Mouse (Mus musculus) neural tube, embryonic 14.5 days (tissue): Measurements from ENCODE around the gene Gins2. TPM values are rescaled to one million over a fixed set of nuclear protein-coding genes. Genes with fewer than 3 reads are reported as not detected.
A peak's percentile ranks its signal among the peaks of the same experiment; 100 is the strongest.

Source experiments
- ATAC-seq: fragments of 200-750 bp; cut with Nextera tagmentation; 2 replicates; pipeline ENCODE4 v1.8.0; 2017; ENCODE audit warnings: low read depth, mild to moderate bottlenecking, moderate TSS enrichment, moderate library complexity
- H3K27ac ChIP-seq: fragments of 300-500 bp; sonication (generic); 2 replicates; pipeline ENCODE4 v1.5.1; 2014; ENCODE audit warnings: low read depth, mild to moderate bottlenecking, control low read depth, low read length, moderate library complexity, mixed read lengths
- H3K27me3 ChIP-seq: fragments of 300-500 bp; sonication (generic); 2 replicates; pipeline ENCODE4 v1.6.1; 2014; ENCODE audit warnings: low read length; ENCODE audit not compliant: control insufficient read depth, insufficient read depth
- H3K36me3 ChIP-seq: fragments of 300-500 bp; sonication (generic); 2 replicates; pipeline ENCODE4 v1.6.1; 2014; ENCODE audit warnings: low read length, mixed read lengths; ENCODE audit not compliant: control insufficient read depth, insufficient read depth
- H3K4me1 ChIP-seq: fragments of 300-500 bp; sonication (generic); 2 replicates; pipeline ENCODE4 v1.6.1; 2014; ENCODE audit warnings: low read length; ENCODE audit not compliant: control insufficient read depth, insufficient read depth
- H3K4me2 ChIP-seq: fragments of 300-500 bp; sonication (generic); 2 replicates; pipeline ENCODE4 v1.6.1; 2014; ENCODE audit warnings: mild to moderate bottlenecking, low read depth, low read length, control low read depth
- H3K4me3 ChIP-seq: fragments of 300-500 bp; sonication (generic); 2 replicates; pipeline ENCODE4 v1.5.1; 2014; ENCODE audit warnings: low read depth, low read length, control low read depth, mixed read lengths
- H3K9ac ChIP-seq: fragments of 300-500 bp; sonication (generic); replicated peaks from 2 replicates; pipeline ENCODE4 v1.6.1; 2014; ENCODE audit warnings: low read depth, mild to moderate bottlenecking, control low read depth, low read length, mixed read lengths
- H3K9me3 ChIP-seq: fragments of 300-500 bp; sonication (generic); 2 replicates; pipeline ENCODE4 v1.6.1; 2016; ENCODE audit warnings: low read length; ENCODE audit not compliant: control insufficient read depth
- WGBS: fragments of 180-500 bp; shearing (Covaris S2); extraction: QIAGEN DNeasy Blood & Tissue Kit; methylation state at CpG from one replicate; pipeline ENCODE4 v1.1.7; 2014; 5-methylcytosine and 5-hydroxymethylcytosine counted together
- polyA plus RNA-seq: library from polyadenylated mRNA; unstranded; fragments of >200 nt; fragmentation: Nextera tagmentation; extraction: Ambion mirVana; gene quantifications from 2 replicates; pipeline ENCODE4 v1.2.1, GENCODE M21; 2014

The Gins2 gene
- 10.5 and 13.1 TPM in 2 replicates for polyA plus RNA-seq

DNA sequence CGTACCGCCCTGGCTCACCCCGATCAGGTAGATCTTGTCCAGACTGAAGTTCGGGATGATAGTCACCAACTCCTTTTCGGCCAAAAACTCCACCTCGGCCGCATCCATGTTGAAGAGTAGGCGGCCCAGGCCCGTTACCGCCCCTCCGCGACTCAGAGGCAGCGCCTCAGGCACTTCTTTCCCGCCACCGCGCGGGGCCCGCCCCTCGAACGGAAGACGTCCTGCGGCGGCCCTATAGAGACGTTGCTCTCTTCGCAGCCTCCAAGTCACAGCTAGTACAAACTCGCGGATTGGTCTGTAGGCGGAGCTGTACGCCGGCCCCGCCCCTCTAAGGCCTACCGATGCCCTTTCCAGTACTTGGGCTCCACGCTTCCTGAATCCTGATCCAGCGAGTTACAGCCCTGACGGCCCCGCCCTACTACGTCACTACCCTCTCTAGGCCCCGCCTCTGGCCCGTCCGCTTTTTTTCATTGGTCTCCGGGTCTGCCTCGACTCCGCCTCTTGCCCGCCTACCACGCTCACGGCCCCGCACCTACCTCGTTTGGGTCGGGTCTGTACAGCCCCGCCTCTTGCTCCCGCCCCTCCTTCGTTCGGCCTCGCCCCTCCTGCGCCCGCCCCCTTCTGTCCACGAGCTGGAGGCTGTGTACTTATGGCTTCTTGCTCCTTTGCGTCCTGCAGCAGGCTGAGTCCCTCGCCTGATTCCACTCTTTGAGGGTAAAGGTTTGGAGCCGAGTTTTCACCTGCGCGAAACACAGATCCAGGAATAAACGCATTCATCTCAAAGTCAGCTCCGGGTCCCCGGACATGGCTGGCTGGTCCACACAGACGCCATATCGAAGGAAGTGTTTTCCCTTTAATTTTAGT is at the start of gene Gins2:
Gene Gins2, minus strand, starts transcription at position 397 of the 864 bp plus-strand sequence.
- H3K9ac ChIP-seq = peak within 1 kb of the TSS; percentile 28
- ATAC-seq = peak; percentile 99
- peak within 1 kb of the TSS; percentile 45 for H3K4me3 ChIP-seq
- under 1% methylated on average over 67 of the region's 67 CpGs for WGBS
- H3K36me3 ChIP-seq = no peaks in the 10 kb centered on the region
- H3K4me2 ChIP-seq = peak within 1 kb of the TSS; percentile 79
- no peaks in the 10 kb centered on the region for H3K27me3 ChIP-seq
- H3K27ac ChIP-seq = 0 out of 2 replicates have a peak within 1 kb of the TSS, but pooled peaks have one; percentile 36
- H3K4me1 ChIP-seq = peaks cover 10% of the 10 kb centered on the region
- no peaks in the 10 kb centered on the region for H3K9me3 ChIP-seq

DNA sequence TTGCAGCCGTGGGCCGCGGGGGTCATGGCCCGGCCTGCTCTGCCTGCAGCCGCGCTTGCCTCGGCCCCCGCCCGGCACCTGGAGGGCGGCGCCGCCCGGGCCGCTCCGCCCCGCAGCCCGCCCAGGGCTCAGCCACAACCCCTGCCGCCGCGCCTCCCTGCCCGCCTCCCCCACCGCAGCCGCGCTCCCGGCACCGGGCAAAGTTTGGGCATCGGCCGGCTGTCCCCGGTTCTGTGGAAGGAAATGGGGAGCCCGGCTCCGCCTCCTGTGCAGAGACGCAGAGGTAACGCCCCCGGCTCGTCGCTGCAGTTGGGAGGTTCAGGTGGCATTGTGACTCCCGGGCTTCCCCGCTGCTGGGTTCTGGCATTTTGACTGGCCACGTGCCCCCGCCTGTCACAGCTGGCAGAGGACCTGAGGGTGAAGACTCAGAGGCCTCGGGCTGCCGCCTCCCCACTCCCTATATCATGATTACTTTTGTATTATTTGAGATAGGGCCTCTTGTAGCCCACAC is 45.3 kb upstream of the Gins2 start:
- H3K9me3 ChIP-seq = no peaks in the 10 kb centered on the region
- peak overlapping the region; percentile 64 for H3K4me3 ChIP-seq
- H3K9ac ChIP-seq = peak overlapping the region; percentile 78
- H3K4me2 ChIP-seq = peak overlapping the region; percentile 99
- peak; percentile 38; the same call in 1 of the 2 replicates for ATAC-seq
- H3K27me3 ChIP-seq = no peaks in the 10 kb centered on the region
- no peaks in the 10 kb centered on the region for H3K36me3 ChIP-seq
- peaks cover 9% of the 10 kb centered on the region for H3K4me1 ChIP-seq
- WGBS = under 1% methylated on average over 35 of the region's 42 CpGs
- no peak overlapping the region for H3K27ac ChIP-seq

DNA sequence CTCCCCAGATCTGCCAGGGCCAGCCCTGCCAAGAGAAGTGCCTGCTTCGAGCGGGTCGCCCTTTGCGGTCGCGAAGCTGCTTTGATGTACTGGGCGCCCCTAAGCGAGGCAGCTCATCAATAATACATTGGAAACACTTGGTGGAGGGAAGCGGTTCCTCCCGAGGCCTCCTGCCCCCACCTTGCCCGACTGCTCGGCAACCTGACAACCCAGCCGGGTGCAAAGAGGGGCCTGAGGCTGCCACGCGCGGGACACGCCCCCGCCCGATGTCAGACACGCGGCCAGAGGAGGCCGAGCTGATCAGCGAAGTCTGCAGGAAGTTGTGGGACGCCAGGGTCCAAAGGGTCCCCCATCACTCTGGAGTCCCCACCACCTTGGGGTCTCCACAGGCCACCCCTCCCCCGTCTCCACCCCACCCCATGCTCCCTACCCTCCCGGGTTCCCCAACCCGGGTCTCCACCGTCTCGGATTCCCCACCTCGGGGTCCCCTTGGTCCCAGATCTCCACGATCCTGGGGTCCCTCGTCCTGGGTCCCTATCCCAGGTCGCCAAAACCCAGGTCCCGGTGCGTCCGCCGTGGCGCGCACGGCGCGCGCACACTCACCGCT is 44.7 kb upstream of the Gins2 start:
- under 1% methylated on average over 44 of the region's 44 CpGs for WGBS
- ATAC-seq = peak; percentile 49; the same call in 1 of the 2 replicates
- Histone ChIP-seq H3K36me3 (no peaks in the 10 kb centered on the region), H3K27ac (no peak overlapping the region), H3K4me3 (peak overlapping the region; percentile 64), H3K4me1 (peaks cover 9% of the 10 kb centered on the region), H3K9ac (peak overlapping the region; percentile 78), H3K9me3 (no peaks in the 10 kb centered on the region), H3K27me3 (no peaks in the 10 kb centered on the region), H3K4me2 (peak overlapping the region; percentile 99)

DNA sequence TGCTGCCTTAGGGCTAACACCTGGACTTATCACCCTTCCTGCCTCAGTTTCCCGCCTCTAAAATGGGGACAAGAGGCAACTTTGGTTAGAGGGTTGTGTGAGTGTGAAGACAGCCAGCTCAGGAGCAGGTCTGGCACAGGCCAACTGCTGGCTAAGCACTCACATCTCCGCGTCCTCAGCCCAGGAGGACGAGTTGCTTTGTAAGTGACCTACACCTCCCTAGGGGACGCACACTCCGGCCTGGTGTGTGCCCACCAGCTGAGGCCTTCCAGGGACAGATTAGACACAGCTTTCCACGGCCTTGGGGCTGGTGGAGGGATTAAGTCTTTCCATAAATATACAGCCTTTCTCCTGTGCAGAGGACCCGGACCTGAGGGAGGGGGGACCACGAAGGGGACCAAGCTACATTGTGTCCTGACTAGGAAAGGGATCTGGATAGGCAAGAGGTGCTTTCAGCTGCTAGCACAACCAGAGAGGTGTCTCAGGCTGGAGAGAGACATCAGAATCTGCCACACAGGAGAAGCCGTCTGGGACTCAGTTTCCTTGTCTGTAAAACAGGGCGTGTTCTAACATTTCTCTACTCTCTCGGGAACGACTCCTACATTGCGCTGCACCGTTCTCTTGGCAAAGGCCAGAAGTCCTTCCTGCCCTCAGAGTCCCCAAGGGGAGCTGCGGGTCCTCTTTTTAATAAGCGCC is 44.0 kb upstream of the Gins2 start:
- peak overlapping the region; percentile 99 for H3K4me2 ChIP-seq
- no peaks in the 10 kb centered on the region for H3K9me3 ChIP-seq
- no peak for ATAC-seq
- no peak overlapping the region for H3K9ac ChIP-seq
- H3K27ac ChIP-seq = no peak overlapping the region
- H3K4me1 ChIP-seq = peaks cover 9% of the 10 kb centered on the region
- H3K4me3 ChIP-seq = peak overlapping the region; percentile 64
- H3K36me3 ChIP-seq = no peaks in the 10 kb centered on the region
- 24% methylated on average over 17 of the region's 17 CpGs for WGBS
- H3K27me3 ChIP-seq = no peaks in the 10 kb centered on the region

DNA sequence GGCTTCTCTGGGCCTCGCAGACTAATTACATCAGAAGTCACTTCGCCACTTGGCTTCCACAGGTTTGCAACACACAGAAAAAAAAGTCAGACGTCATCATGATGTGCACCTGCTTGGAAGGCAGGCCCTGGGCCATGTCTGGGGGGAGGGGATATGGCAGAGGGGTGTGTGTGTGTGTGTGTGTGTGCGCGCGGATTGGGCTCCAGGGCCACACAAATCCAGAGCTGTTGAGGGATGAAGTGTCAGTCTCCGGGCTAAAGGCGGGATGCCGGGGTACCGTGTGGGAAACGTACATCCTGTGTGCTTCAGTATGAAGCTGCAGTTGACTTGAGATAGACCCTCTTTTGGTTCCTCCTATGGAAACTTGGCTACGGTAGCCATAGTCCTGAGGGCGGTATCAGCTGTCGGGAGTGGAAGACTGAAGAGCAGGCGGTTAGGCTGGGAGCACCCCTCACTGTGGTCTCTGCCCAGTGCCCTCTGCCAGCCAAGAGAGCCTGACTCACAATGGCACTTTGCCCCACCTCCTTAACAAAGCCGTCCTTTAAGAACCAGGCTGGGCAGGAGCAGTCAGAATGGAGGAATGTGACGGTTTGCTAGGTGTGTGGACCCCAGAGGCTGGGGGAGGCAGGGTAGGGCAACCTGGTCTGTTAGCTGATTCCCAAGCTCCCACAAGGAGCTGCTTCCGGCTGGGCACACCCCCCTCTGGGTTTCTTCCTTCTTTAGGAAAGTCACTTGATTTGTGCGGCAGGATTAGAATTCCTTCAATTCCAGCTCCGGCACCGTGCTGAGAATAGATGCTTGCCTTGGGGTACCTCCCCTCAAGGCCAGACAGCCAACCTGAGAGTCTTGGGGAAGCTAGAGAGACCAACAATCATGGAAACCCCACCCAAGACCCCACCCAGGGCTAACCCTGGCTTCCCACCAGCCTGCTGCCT is 42.6 kb upstream of the Gins2 start:
- Histone ChIP-seq H3K4me3 (no peak overlapping the region), H3K27me3 (no peaks in the 10 kb centered on the region), H3K9me3 (no peaks in the 10 kb centered on the region), H3K36me3 (no peaks in the 10 kb centered on the region), H3K4me1 (peaks cover 9% of the 10 kb centered on the region), H3K27ac (no peak overlapping the region), H3K4me2 (no peak overlapping the region), H3K9ac (no peak overlapping the region)
- WGBS = 73% methylated on average over 21 of the region's 21 CpGs
- no peak for ATAC-seq

DNA sequence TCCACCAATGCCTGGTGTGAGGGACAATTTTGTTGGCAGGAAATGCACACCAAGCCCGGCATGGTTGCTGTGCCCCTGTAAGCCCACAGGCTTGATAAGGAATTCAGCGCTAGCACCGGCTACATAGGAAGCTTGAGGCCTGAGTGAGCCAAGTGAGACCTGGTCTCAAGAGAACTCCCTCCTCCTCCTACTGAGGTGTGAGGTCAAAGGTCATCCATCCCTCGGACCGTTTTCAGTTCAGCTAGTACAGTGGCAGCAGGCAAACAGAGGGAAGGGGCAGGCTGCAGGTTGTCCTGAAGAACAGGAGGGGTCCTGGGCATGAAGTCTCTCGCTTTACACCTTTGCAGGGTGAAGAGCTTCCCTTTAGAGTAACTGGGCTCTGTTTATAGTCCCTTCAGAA is 41.7 kb upstream of the Gins2 start:
- peaks cover 9% of the 10 kb centered on the region for H3K4me1 ChIP-seq
- no peaks in the 10 kb centered on the region for H3K27me3 ChIP-seq
- H3K4me3 ChIP-seq = no peak overlapping the region
- no peak overlapping the region for H3K4me2 ChIP-seq
- H3K36me3 ChIP-seq = no peaks in the 10 kb centered on the region
- H3K9me3 ChIP-seq = no peaks in the 10 kb centered on the region
- ATAC-seq = no peak
- 43% methylated on average over 6 of the region's 6 CpGs for WGBS
- no peak overlapping the region for H3K27ac ChIP-seq
- H3K9ac ChIP-seq = no peak overlapping the region

DNA sequence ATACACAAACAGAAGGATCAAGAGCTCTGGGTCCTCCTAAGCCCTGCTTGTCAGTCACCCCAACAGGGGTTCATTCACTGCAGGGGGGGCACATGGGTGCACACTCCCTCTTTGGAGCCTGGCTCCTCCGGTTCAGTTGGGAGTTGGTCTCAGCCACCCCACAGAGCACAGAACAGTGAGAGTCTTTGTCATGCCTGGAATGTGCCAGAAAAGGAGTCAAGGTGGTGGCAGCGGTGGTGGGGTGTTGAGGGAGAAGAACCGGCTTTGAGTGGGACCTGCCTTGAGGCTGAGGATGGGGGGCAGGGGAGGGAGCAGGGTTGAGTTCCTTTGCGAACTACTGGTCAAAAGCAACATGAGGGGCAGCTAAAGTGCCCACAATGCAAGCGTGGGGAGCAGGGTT is 40.9 kb upstream of the Gins2 start:
- peaks cover 9% of the 10 kb centered on the region for H3K4me1 ChIP-seq
- H3K4me3 ChIP-seq = no peak overlapping the region
- ATAC-seq = no peak
- no peaks in the 10 kb centered on the region for H3K9me3 ChIP-seq
- H3K36me3 ChIP-seq = no peaks in the 10 kb centered on the region
- no peaks in the 10 kb centered on the region for H3K27me3 ChIP-seq
- H3K27ac ChIP-seq = no peak overlapping the region
- H3K9ac ChIP-seq = no peak overlapping the region
- WGBS = 59% methylated on average over 5 of the region's 5 CpGs
- no peak overlapping the region for H3K4me2 ChIP-seq

DNA sequence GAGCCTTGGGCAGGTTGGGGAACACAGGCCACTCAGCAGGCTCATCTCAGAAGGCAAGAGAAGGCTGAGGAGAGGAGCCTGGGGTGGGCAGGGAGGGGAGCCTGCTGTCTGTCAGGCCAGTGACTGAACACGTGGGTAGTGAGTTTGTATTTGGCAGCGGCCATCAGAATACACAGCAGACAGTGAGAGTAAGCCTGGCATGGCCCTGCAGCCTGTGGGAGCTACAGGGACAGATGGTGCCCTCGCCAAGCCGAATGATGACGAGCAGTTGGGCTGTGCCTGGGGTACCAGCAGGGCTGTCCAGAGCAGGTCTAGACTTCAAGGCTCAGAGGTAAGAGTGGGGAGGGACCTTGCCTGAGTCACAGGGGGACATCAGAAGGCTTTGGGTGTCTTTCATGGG is 38.2 kb upstream of the Gins2 start:
- H3K4me3 ChIP-seq = no peak overlapping the region
- no peaks in the 10 kb centered on the region for H3K4me1 ChIP-seq
- no peak overlapping the region for H3K4me2 ChIP-seq
- ATAC-seq = no peak
- H3K9ac ChIP-seq = no peak overlapping the region
- no peak overlapping the region for H3K27ac ChIP-seq
- H3K9me3 ChIP-seq = no peaks in the 10 kb centered on the region
- 69% methylated on average over 5 of the region's 5 CpGs for WGBS
- no peaks in the 10 kb centered on the region for H3K36me3 ChIP-seq
- no peaks in the 10 kb centered on the region for H3K27me3 ChIP-seq
